Mouse (Mus musculus) G1E-ER4 (cell line): ENCODE measurements around the gene Ndufa12. TPM values are rescaled to one million over a fixed set of nuclear protein-coding genes. Genes with fewer than 3 reads are reported as not detected.

ENCODE experiments used
- GATA1 ChIP-seq: IDR thresholded peaks from one replicate; pipeline ENCODE4 v1.8.0; 2012; ENCODE audit warnings: low read length, inconsistent platforms
- polyA plus RNA-seq: library from polyadenylated mRNA; stranded (reverse); fragments of >175 nt; gene quantifications from 2 replicates; pipeline ENCODE4 v1.2.3, GENCODE M21; 2012

Gene Ndufa12
- polyA plus RNA-seq, 1 experiment, result 1,203 TPM

DNA sequence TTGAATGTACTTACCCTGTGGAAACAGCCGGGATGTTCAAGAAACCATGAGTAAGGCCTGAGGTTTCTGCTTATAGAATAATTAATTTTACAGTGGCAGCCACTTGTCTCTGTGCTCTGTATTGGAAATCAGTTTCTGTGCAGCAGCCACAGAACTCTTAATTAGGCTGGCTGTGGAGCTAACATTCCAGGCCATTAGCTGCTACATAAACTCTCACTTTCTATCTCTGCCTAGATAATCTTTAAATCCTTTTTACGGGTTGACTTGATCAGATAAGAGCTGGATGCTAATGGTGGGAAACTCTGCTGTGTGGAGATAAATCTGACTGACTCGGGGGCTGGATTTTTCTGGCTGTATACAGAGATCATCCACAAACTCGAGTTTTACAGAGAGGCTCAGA lies 15.3 kb upstream of the Ndufa12 start:
- TF ChIP-seq GATA1, result no peak

GRCm38 (mm10) chr10:94204973-94205372 lies 6.5 kb downstream of the Ndufa12 start:
- TF ChIP-seq GATA1, result no peak

GRCm38 (mm10) chr10:94210718-94211618 lies 12.4 kb downstream of the Ndufa12 start:
- no peak for TF ChIP-seq GATA1

DNA sequence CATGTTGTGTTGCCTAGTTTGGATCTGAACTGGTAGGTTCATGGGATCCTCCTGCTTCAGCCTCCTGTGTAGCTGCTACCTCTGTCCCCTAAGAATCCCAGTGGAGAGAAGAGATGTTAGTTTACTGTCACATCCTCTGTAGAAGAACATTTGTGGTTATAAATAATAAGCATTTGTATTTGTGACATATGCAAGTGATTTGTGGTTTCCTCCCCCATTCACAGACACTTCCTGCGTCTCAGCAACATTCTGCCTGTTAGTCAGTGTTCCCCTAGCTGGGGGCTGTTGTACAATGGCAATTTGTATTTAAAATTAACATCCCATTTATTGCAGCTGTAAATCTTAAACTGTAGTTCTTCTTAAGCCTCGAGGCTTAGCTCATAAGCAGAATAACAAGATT lies 13.2 kb downstream of the Ndufa12 start:
- TF ChIP-seq GATA1, result no peak

- no peak for TF ChIP-seq GATA1
Observed at GRCm38 (mm10) chr10:94225026-94225750, 26.7 kb downstream of the Ndufa12 start.

- TF ChIP-seq GATA1, result no peak
Observed at GRCm38 (mm10) chr10:94230172-94230981, 31.9 kb downstream of the Ndufa12 start.

GRCm38 (mm10) chr10:94231025-94231424 lies 32.5 kb downstream of the Ndufa12 start:
- TF ChIP-seq GATA1, result no peak

DNA sequence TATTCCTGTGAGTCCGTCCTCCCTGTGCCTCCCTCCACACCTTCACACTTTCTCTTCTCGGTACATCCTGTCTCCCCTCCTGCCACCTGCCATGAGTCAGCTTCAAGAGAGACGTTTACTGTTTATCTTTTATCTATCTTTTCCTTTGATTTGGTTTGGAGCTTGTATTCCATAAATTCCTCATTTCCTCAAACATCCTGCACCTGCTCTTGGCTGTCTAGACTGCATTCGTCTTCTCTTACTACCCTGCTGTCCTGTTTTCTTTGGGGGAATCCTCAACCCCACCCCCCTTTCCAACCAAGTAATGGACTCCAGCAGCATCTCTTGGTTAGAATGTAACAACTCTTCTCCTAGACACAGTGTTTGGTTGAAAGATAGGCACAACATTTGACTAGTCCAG lies 36.7 kb downstream of the Ndufa12 start:
- no peak for TF ChIP-seq GATA1

DNA sequence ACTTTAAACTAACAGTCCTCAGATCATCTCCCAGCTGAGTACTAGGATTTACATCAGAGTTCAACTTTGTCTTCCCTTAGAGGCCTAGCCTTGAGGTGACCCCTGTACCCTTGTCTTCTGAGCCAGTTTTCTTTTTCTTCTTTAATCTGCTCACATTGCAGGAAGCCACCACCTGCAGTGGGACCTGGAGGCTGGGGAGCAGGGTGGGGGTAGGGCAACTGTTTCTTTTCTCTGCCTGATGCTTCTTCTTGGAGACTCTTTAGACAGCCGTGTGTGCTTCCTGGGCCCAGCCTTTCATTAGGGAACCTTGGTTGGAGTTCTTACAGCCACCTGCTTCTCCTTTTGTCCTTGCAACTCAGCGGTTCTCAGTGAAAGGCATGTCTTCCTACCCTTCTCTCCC lies 42.8 kb downstream of the Ndufa12 start:
- TF ChIP-seq GATA1, result no peak

DNA sequence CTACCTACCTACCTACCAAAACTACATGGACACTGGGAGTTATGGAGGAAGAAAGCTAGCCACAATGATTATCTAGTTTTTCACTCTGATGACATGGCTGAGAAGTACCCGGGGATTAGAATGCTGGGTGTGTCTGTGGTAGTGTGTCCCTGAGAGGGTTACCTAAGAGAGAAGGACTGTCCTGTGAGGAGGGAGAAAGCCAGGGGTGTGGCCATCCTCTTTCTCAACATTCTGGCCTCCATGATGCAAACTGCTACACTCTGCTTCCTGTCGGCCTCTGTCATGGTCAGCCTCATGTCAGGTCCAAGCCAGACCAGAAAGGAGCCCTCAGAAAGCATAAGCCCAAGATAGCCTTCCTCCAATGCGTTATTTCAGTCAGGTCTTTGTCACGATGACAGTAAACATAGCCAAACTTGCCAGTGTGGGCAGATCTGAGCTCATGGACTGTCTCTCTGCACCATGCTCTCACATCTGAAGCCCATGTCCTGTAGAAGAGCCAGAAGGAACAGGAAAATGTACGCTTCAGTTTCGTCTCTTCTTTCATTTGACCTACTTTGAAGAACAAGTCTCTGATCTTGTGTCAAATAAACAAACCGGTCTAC lies 49.3 kb downstream of the Ndufa12 start:
- TF ChIP-seq GATA1, result no peak

GRCm38 (mm10) chr10:94249575-94250456 lies 51.3 kb downstream of the Ndufa12 start:
- peak; percentile 90 for TF ChIP-seq GATA1

DNA sequence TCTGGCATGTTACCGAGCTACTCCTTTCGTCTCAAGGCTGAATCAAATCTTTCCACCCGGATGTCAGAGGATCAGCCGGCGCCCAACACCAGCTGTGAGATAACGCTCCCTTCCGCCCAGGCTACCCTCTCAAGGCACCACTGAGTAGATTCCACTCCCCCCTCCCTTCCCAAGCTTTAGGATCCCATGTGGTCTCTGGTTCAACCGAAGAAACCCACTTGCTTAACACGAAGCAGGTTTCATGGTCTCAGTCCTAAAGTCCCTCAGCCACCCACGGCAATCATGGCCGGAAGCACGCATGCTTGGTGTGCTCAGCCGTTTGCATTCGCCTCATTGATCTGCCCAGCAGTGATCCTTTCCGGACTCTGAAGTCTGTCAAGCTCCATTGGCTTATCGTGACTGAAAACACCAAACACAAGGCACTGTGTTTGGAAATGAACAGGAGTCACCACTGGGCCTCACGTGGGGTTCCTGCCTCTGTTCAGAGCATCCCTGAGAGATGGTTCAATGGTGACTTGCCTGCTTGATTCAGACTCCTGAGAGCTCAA lies 54.8 kb downstream of the Ndufa12 start:
- TF ChIP-seq GATA1, result no peak

- no peak for TF ChIP-seq GATA1
Observed at GRCm38 (mm10) chr10:94254766-94255165, 56.2 kb downstream of the Ndufa12 start.

GRCm38 (mm10) chr10:94255744-94256143 lies 57.2 kb downstream of the Ndufa12 start:
- no peak for TF ChIP-seq GATA1
